Mouse (Mus musculus): Measurements from ENCODE around the gene Os9. TPM values are rescaled to one million over a fixed set of nuclear protein-coding genes. Genes with fewer than 3 reads are reported as not detected.

Os9 gene
- total and polyA plus RNA-seq, 3 experiments, result 24.4 to 25.6 (median 25.1) TPM

GRCm38 (mm10) chr10:127080901-127081780, 39.8 kb downstream of the Os9 start:
- no peaks in the 10 kb centered on the region for H3K36me3 ChIP-seq (ENCODE audit: control insufficient read depth, insufficient read depth, low read length)
- no peaks in the 10 kb centered on the region for H3K79me2 ChIP-seq (replicated peaks; ENCODE audit: control insufficient read depth, insufficient read depth, low read length)
- no peaks in the 10 kb centered on the region for H3K4me1 ChIP-seq (ENCODE audit: control insufficient read depth, insufficient read depth, low read length)
- no peaks in the 10 kb centered on the region; the same call in 1 of the 2 replicates for H3K27me3 ChIP-seq (ENCODE audit: control insufficient read depth, insufficient read depth, low read length)
- intact Hi-C loops (cut with DNase I), result no loop called here
- H3K27ac ChIP-seq, result peak overlapping the region; percentile 41
- peak overlapping the region; percentile 53 for H3K4me3 ChIP-seq
- H3K9ac ChIP-seq (ENCODE audit: low read depth, low read length), result peak overlapping the region; percentile 7
- TF ChIP-seq CTCF (IDR thresholded peaks at IDR 0.05) (peak; percentile 29), EP300 (IDR thresholded peaks at IDR 0.05; ENCODE audit: insufficient read depth, low read depth, low read length) (no peak)
- peak; percentile 68 to 72 for DNase-seq
- 8% methylated on average over 48 of the region's 48 CpGs for WGBS

GRCm38 (mm10) chr10:127079665-127080391, 41.1 kb downstream of the Os9 start:
- no peaks in the 10 kb centered on the region for H3K4me1 ChIP-seq (ENCODE audit: control insufficient read depth, insufficient read depth, low read length)
- H3K36me3 ChIP-seq (ENCODE audit: control insufficient read depth, insufficient read depth, low read length), result no peaks in the 10 kb centered on the region
- no peak for TF ChIP-seq EP300 (IDR thresholded peaks at IDR 0.05; ENCODE audit: insufficient read depth, low read depth, low read length)
- TF ChIP-seq POLR2A (IDR thresholded peaks at IDR 0.05; ENCODE audit: insufficient read depth, low read depth, low read length), result no peak
- TF ChIP-seq CTCF (IDR thresholded peaks at IDR 0.05), result peak; percentile 61
- intact Hi-C loops (cut with DNase I), result no loop called here
- H3K27me3 ChIP-seq (ENCODE audit: control insufficient read depth, insufficient read depth, low read length), result no peaks in the 10 kb centered on the region; the same call in 1 of the 2 replicates
- no peaks in the 10 kb centered on the region for H3K79me2 ChIP-seq (replicated peaks; ENCODE audit: control insufficient read depth, insufficient read depth, low read length)
- H3K9ac ChIP-seq (ENCODE audit: low read depth, low read length), result peak overlapping the region; percentile 13
- H3K4me3 ChIP-seq, result peak overlapping the region; percentile 53
- peak overlapping the region; percentile 41 for H3K27ac ChIP-seq
- peak; percentile 35 to 58 for DNase-seq
- WGBS, result 11% methylated on average over 68 of the region's 70 CpGs

GRCm38 (mm10) chr10:127078677-127079575, 42.0 kb downstream of the Os9 start:
- H3K79me2 ChIP-seq (replicated peaks; ENCODE audit: control insufficient read depth, insufficient read depth, low read length), result no peaks in the 10 kb centered on the region
- no peak for TF ChIP-seq CTCF (IDR thresholded peaks at IDR 0.05)
- TF ChIP-seq EP300 (IDR thresholded peaks at IDR 0.05; ENCODE audit: insufficient read depth, low read depth, low read length), result no peak
- no peak for TF ChIP-seq POLR2A (IDR thresholded peaks at IDR 0.05; ENCODE audit: insufficient read depth, low read depth, low read length)
- intact Hi-C loops (cut with DNase I), result no loop called here
- no peaks in the 10 kb centered on the region; the same call in 1 of the 2 replicates for H3K27me3 ChIP-seq (ENCODE audit: control insufficient read depth, insufficient read depth, low read length)
- H3K27ac ChIP-seq, result peak overlapping the region; percentile 41; the same call in 1 of the 2 replicates
- no peaks in the 10 kb centered on the region for H3K36me3 ChIP-seq (ENCODE audit: control insufficient read depth, insufficient read depth, low read length)
- H3K4me1 ChIP-seq (ENCODE audit: control insufficient read depth, insufficient read depth, low read length), result no peaks in the 10 kb centered on the region
- H3K9ac ChIP-seq (ENCODE audit: low read depth, low read length), result peak overlapping the region; percentile 21
- peak; percentile 29 to 66 for DNase-seq
- WGBS, result under 1% methylated on average over 37 of the region's 49 CpGs
- peak overlapping the region; percentile 53 for H3K4me3 ChIP-seq

GRCm38 (mm10) chr10:127078001-127078676, 42.8 kb downstream of the Os9 start:
- intact Hi-C loops (cut with DNase I), result no loop called here
- H3K4me1 ChIP-seq (ENCODE audit: control insufficient read depth, insufficient read depth, low read length), result no peaks in the 10 kb centered on the region
- 10% methylated on average over 12 of the region's 12 CpGs for WGBS
- no peaks in the 10 kb centered on the region for H3K36me3 ChIP-seq (ENCODE audit: control insufficient read depth, insufficient read depth, low read length)
- H3K27me3 ChIP-seq (ENCODE audit: control insufficient read depth, insufficient read depth, low read length), result no peaks in the 10 kb centered on the region; the same call in 1 of the 2 replicates
- DNase-seq, result peak in 1 of 2 experiments; percentile 23
- no peaks in the 10 kb centered on the region for H3K79me2 ChIP-seq (replicated peaks; ENCODE audit: control insufficient read depth, insufficient read depth, low read length)
- peak overlapping the region; percentile 53 for H3K4me3 ChIP-seq
- peak overlapping the region; percentile 41; the same call in 1 of the 2 replicates for H3K27ac ChIP-seq
- TF ChIP-seq POLR2A (IDR thresholded peaks at IDR 0.05; ENCODE audit: insufficient read depth, low read depth, low read length) (no peak), EP300 (IDR thresholded peaks at IDR 0.05; ENCODE audit: insufficient read depth, low read depth, low read length) (no peak), CTCF (IDR thresholded peaks at IDR 0.05) (no peak)
- 0 out of 2 replicates have a peak overlapping the region, but pooled peaks have one; percentile 21 for H3K9ac ChIP-seq (ENCODE audit: low read depth, low read length)

- TF ChIP-seq EP300 (IDR thresholded peaks at IDR 0.05; ENCODE audit: insufficient read depth, low read depth, low read length) (no peak), POLR2A (IDR thresholded peaks at IDR 0.05; ENCODE audit: insufficient read depth, low read depth, low read length) (no peak), CTCF (IDR thresholded peaks at IDR 0.05) (no peak)
- Histone ChIP-seq H3K27ac (no peak overlapping the region), H3K79me2 (replicated peaks; ENCODE audit: control insufficient read depth, insufficient read depth, low read length) (no peaks in the 10 kb centered on the region), H3K36me3 (ENCODE audit: control insufficient read depth, insufficient read depth, low read length) (no peaks in the 10 kb centered on the region), H3K9ac (ENCODE audit: low read depth, low read length) (no peak overlapping the region), H3K27me3 (ENCODE audit: control insufficient read depth, insufficient read depth, low read length) (no peaks in the 10 kb centered on the region; the same call in 1 of the 2 replicates), H3K4me1 (ENCODE audit: control insufficient read depth, insufficient read depth, low read length) (no peaks in the 10 kb centered on the region), H3K4me3 (no peak overlapping the region)
- intact Hi-C loops (cut with DNase I), result no loop called here
- no peak for DNase-seq
- 25% methylated on average over 10 of the region's 10 CpGs for WGBS
Observed at GRCm38 (mm10) chr10:127077515-127077914, 43.4 kb downstream of the Os9 start.
